Mouse (Mus musculus): ENCODE measurements at regions not wholly inside any gene's neighbourhood (a gene's known extent, or its start where the extent isn't known, plus 50 kb on each side); places are given as distances from the start of the nearest gene placed in this dataset.

DNA sequence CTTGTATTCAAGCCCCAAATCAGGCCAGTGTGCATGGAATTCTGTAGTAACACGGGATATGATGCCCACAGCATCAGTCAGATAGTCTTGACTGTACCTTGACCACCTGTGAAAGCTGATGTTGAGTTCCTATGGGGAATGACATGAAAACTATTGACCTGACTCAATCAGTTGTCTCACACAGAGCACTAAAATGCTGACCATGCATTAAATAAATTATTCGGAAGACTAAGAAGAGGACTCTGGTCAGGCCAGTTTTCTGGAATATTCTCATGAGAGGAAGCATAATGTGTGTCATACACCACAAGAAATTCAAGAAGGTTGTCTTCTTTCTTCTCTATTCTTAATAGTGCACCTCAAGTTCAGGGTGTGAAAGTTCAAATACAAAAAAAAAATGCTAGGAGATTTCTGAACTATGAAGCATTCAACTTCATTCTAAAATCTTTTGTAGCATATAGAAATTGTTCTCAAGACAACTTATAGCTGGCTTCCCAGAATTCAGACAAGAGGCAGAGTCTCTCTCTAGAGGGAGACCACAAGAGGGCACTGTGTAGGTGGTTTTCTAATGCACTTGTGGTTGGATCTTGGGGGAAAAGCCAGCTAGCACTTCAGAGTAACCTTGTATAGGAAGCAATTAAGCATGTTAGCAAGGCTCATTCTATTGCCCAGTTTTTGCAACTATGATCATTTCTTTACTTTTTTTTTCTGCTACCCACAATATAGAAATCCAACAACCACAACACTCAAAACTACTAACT is 279.7 kb downstream of the Nsun3 start:
- no peak overlapping the region for H3K4me3 ChIP-seq (replicated peaks; ENCODE audit: low read depth, low read length)
- H3K27me3 ChIP-seq (ENCODE audit: control insufficient read depth, insufficient read depth, low read length) = no peaks in the 10 kb centered on the region
- H3K4me2 ChIP-seq (ENCODE audit: low read length) = no peak overlapping the region
- H3K9ac ChIP-seq (replicated peaks; ENCODE audit: low read length) = no peak overlapping the region
- no peaks in the 10 kb centered on the region for H3K36me3 ChIP-seq (ENCODE audit: control insufficient read depth, insufficient read depth, low read length)
- no peaks in the 10 kb centered on the region for H3K4me1 ChIP-seq (ENCODE audit: control insufficient read depth, insufficient read depth, low read length)
- H3K27ac ChIP-seq (replicated peaks; ENCODE audit: low read depth, low read length) = no peak overlapping the region
- ATAC-seq (ENCODE audit: low FRiP score, low TSS enrichment) (no peak), DNase-seq (peak; percentile 63)
- no peaks in the 10 kb centered on the region for H3K9me3 ChIP-seq (ENCODE audit: control insufficient read depth, low read length)
- 72% methylated on average over 2 of the region's 2 CpGs for WGBS

GRCm38 (mm10) chr16:62500870-62501269 is 285.7 kb downstream of the Nsun3 start:
- no peak for ATAC-seq (ENCODE audit: low FRiP score, low TSS enrichment)
- Histone ChIP-seq H3K9ac (replicated peaks; ENCODE audit: low read length) (no peak overlapping the region), H3K27ac (replicated peaks; ENCODE audit: low read depth, low read length) (no peak overlapping the region), H3K4me2 (ENCODE audit: low read length) (no peak overlapping the region), H3K27me3 (ENCODE audit: control insufficient read depth, insufficient read depth, low read length) (no peaks in the 10 kb centered on the region), H3K36me3 (ENCODE audit: control insufficient read depth, insufficient read depth, low read length) (no peaks in the 10 kb centered on the region), H3K4me3 (replicated peaks; ENCODE audit: low read depth, low read length) (no peak overlapping the region), H3K4me1 (ENCODE audit: control insufficient read depth, insufficient read depth, low read length) (no peaks in the 10 kb centered on the region), H3K9me3 (ENCODE audit: control insufficient read depth, low read length) (no peaks in the 10 kb centered on the region)
- WGBS = 78% methylated on average over 6 of the region's 6 CpGs
- DNase-seq = no peak

GRCm38 (mm10) chr16:62500334-62500733 is 286.3 kb downstream of the Nsun3 start:
- H3K27me3 ChIP-seq (ENCODE audit: control insufficient read depth, insufficient read depth, low read length) = no peaks in the 10 kb centered on the region
- 83% methylated on average over 6 of the region's 6 CpGs for WGBS
- no peaks in the 10 kb centered on the region for H3K9me3 ChIP-seq (ENCODE audit: control insufficient read depth, low read length)
- DNase-seq (peak; percentile 55), ATAC-seq (ENCODE audit: low FRiP score, low TSS enrichment) (no peak)
- H3K4me2 ChIP-seq (ENCODE audit: low read length) = no peak overlapping the region
- H3K9ac ChIP-seq (replicated peaks; ENCODE audit: low read length) = no peak overlapping the region
- no peak overlapping the region for H3K4me3 ChIP-seq (replicated peaks; ENCODE audit: low read depth, low read length)
- H3K27ac ChIP-seq (replicated peaks; ENCODE audit: low read depth, low read length) = no peak overlapping the region
- no peaks in the 10 kb centered on the region for H3K4me1 ChIP-seq (ENCODE audit: control insufficient read depth, insufficient read depth, low read length)
- no peaks in the 10 kb centered on the region for H3K36me3 ChIP-seq (ENCODE audit: control insufficient read depth, insufficient read depth, low read length)

DNA sequence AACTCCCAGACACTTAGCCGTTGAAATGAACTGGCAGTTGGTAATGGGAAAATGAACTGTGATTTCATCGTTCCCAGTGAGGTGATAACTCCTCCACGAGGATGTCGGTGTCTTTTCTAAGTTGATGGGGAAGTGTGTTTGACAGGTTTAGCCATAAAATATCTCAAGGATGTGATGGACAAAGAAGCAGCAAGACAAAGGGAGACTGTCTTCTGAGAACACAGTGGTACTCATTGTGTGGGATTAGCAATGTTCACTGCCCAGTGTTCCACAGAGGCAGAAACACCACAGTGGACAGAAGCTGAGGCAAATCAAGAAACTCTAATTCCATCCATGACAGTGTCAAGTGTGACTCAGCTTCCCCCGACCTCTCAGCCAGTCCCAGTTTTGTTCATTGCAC is 287.9 kb downstream of the Nsun3 start:
- no peaks in the 10 kb centered on the region for H3K27me3 ChIP-seq (ENCODE audit: control insufficient read depth, insufficient read depth, low read length)
- H3K9ac ChIP-seq (replicated peaks; ENCODE audit: low read length) = no peak overlapping the region
- no peaks in the 10 kb centered on the region for H3K9me3 ChIP-seq (ENCODE audit: control insufficient read depth, low read length)
- no peak overlapping the region for H3K4me2 ChIP-seq (ENCODE audit: low read length)
- ATAC-seq (ENCODE audit: low FRiP score, low TSS enrichment) (no peak), DNase-seq (no peak)
- H3K27ac ChIP-seq (replicated peaks; ENCODE audit: low read depth, low read length) = no peak overlapping the region
- WGBS = 70% methylated on average over 5 of the region's 5 CpGs
- no peak overlapping the region for H3K4me3 ChIP-seq (replicated peaks; ENCODE audit: low read depth, low read length)
- no peaks in the 10 kb centered on the region for H3K4me1 ChIP-seq (ENCODE audit: control insufficient read depth, insufficient read depth, low read length)
- H3K36me3 ChIP-seq (ENCODE audit: control insufficient read depth, insufficient read depth, low read length) = no peaks in the 10 kb centered on the region

DNA sequence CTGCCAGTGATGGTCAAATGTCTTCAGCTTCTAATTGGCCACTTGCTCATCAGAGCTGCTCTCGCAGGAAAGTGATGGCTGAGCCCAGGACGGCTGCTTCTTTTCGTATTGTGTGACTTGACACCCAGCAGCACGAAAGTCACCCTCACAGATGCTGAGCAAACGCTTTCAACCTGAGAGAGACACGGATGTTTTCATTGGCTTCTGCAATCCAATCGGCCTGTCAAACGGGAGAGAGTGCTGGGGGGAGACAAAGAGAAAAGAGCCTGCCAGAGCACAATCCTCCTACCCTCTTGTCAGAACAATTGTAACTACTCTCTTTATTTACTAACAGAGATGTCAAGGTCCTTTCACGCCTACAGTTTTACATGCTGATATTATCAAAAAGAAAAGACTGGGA is 289.9 kb downstream of the Nsun3 start:
- 21% methylated on average over 9 of the region's 9 CpGs for WGBS
- no peak overlapping the region for H3K27ac ChIP-seq (replicated peaks; ENCODE audit: low read depth, low read length)
- H3K27me3 ChIP-seq (ENCODE audit: control insufficient read depth, insufficient read depth, low read length) = no peaks in the 10 kb centered on the region
- DNase-seq (peak; percentile 42), ATAC-seq (ENCODE audit: low FRiP score, low TSS enrichment) (peak; percentile 43; the same call in 1 of the 2 replicates)
- no peak overlapping the region for H3K4me3 ChIP-seq (replicated peaks; ENCODE audit: low read depth, low read length)
- H3K4me1 ChIP-seq (ENCODE audit: control insufficient read depth, insufficient read depth, low read length) = no peaks in the 10 kb centered on the region
- no peak overlapping the region for H3K9ac ChIP-seq (replicated peaks; ENCODE audit: low read length)
- H3K36me3 ChIP-seq (ENCODE audit: control insufficient read depth, insufficient read depth, low read length) = no peaks in the 10 kb centered on the region
- no peaks in the 10 kb centered on the region for H3K9me3 ChIP-seq (ENCODE audit: control insufficient read depth, low read length)
- H3K4me2 ChIP-seq (ENCODE audit: low read length) = no peak overlapping the region

DNA sequence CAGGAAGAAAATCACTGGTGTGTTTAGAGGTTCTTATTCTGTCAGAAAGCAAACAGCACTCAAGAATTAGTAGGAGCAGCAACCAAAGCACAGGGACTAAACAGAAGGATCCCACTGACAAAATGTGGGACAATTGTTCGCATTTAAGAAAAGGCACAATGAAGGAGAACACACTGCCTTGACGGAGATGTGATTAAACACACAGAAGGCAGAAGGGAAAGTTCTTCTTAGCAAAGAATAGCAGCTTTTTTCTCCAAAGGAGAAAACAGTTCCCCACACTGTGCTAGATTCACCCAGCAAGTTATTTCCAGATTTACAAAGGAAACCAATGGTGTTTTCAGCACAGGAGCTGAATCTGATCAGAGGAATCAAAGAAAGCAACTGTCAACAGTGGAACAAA is 316.5 kb downstream of the Nsun3 start:
- Histone ChIP-seq H3K4me2 (ENCODE audit: low read length) (no peak overlapping the region), H3K36me3 (ENCODE audit: control insufficient read depth, insufficient read depth, low read length) (no peaks in the 10 kb centered on the region)
- 40% methylated on average over 2 of the region's 2 CpGs for WGBS

DNA sequence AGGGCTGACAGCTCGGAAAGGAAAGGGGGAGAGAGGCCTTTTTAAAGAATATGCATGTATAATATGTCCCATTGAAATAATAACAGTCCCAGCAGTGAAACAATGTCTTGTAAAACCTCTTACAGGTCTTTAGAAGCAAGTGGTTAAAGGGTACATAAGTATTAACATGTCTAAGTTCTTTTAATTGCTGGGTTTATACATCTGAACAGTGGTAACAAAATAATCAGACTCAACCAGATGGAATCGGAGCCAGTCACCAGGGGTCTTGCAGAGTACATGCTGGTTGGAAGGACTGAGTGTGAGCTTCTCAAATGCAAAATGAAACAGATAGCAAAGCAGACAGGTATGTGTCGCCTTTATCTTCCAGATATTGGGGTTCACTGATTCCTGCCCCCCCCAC is 317.3 kb downstream of the Nsun3 start:
- no peak for ATAC-seq (ENCODE audit: low FRiP score, low TSS enrichment)
- no peaks in the 10 kb centered on the region for H3K9me3 ChIP-seq (ENCODE audit: control insufficient read depth, low read length)
- H3K4me1 ChIP-seq (ENCODE audit: control insufficient read depth, insufficient read depth, low read length) = no peaks in the 10 kb centered on the region
- H3K27ac ChIP-seq (replicated peaks; ENCODE audit: low read depth, low read length) = no peak overlapping the region
- no peaks in the 10 kb centered on the region for H3K36me3 ChIP-seq (ENCODE audit: control insufficient read depth, insufficient read depth, low read length)
- DNase-seq = peak; percentile 8
- H3K9ac ChIP-seq (replicated peaks; ENCODE audit: low read length) = no peak overlapping the region
- no peak overlapping the region for H3K4me3 ChIP-seq (replicated peaks; ENCODE audit: low read depth, low read length)
- H3K27me3 ChIP-seq (ENCODE audit: control insufficient read depth, insufficient read depth, low read length) = no peaks in the 10 kb centered on the region
- no peak overlapping the region for H3K4me2 ChIP-seq (ENCODE audit: low read length)
- WGBS = 66% methylated on average over 3 of the region's 3 CpGs

More for the DNA sequence above, 316.5 kb downstream of the Nsun3 start:
- no peak overlapping the region for H3K9ac ChIP-seq (replicated peaks; ENCODE audit: low read length)
- H3K4me3 ChIP-seq (replicated peaks; ENCODE audit: low read depth, low read length) = no peak overlapping the region
- H3K27ac ChIP-seq (replicated peaks; ENCODE audit: low read depth, low read length) = no peak overlapping the region
- ATAC-seq (ENCODE audit: low FRiP score, low TSS enrichment) (no peak), DNase-seq (no peak)
- H3K4me1 ChIP-seq (ENCODE audit: control insufficient read depth, insufficient read depth, low read length) = no peaks in the 10 kb centered on the region
- H3K27me3 ChIP-seq (ENCODE audit: control insufficient read depth, insufficient read depth, low read length) = no peaks in the 10 kb centered on the region
- H3K9me3 ChIP-seq (ENCODE audit: control insufficient read depth, low read length) = no peaks in the 10 kb centered on the region

DNA sequence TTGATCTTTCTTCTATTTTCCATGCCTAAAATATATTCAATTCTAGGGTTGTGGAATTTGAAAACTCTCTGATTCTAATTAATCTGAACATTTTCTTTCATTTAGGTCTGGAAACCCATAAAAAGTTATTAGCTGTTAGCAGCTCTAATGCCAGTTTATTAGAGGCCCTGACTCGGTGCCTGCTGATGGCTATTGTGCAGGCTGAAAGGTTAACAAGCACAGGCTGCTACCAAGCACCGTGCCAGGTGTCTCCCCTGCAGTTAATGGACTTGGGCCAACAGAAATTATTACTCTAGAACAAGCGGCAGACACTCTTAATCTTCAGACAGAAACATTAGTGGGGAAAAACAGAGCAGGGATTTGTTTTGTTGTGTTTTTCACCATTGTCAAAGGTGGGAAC is 317.8 kb downstream of the Nsun3 start:
- no peak overlapping the region for H3K4me2 ChIP-seq (ENCODE audit: low read length)
- H3K9me3 ChIP-seq (ENCODE audit: control insufficient read depth, low read length) = no peaks in the 10 kb centered on the region
- no peak overlapping the region for H3K4me3 ChIP-seq (replicated peaks; ENCODE audit: low read depth, low read length)
- no peaks in the 10 kb centered on the region for H3K36me3 ChIP-seq (ENCODE audit: control insufficient read depth, insufficient read depth, low read length)
- no peak overlapping the region for H3K27ac ChIP-seq (replicated peaks; ENCODE audit: low read depth, low read length)
- DNase-seq (peak; percentile 6), ATAC-seq (ENCODE audit: low FRiP score, low TSS enrichment) (no peak)
- H3K27me3 ChIP-seq (ENCODE audit: control insufficient read depth, insufficient read depth, low read length) = no peaks in the 10 kb centered on the region
- WGBS = 37% methylated on average over 3 of the region's 3 CpGs
- no peaks in the 10 kb centered on the region for H3K4me1 ChIP-seq (ENCODE audit: control insufficient read depth, insufficient read depth, low read length)
- no peak overlapping the region for H3K9ac ChIP-seq (replicated peaks; ENCODE audit: low read length)

DNA sequence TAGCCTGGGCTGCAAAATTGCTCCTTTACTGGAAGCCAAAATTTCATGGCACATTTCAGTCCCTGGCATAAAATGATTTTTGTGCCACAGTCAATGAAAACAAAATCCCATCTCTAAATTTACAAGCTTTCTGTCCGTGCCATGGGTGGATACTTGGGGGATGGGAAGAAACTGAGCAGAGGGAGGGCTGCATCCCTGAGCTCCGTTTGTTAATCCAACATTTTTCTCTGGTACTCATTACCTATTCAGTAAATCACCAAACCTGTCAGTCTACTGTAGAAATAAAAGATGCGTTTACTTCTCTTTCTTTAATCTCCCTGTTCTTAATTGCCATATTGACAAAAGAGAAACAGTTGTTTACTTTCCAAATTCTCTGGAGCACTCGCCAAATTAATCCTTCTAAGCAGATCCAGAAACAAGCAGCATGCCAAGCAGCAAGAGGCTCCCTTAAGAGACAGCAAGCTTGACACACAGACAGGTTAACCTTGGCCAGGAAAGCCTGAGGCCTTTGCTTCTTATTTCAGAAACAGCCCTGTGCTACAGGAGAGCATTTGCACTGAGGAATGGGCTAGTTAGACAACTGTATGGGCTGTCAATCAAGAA is 326.6 kb downstream of the Nsun3 start:
- ATAC-seq (ENCODE audit: low FRiP score, low TSS enrichment) (no peak), DNase-seq (peak; percentile 25)
- Histone ChIP-seq H3K27ac (replicated peaks; ENCODE audit: low read depth, low read length) (no peak overlapping the region; the same call in 1 of the 2 replicates), H3K36me3 (ENCODE audit: control insufficient read depth, insufficient read depth, low read length) (no peaks in the 10 kb centered on the region), H3K9me3 (ENCODE audit: control insufficient read depth, low read length) (no peaks in the 10 kb centered on the region), H3K9ac (replicated peaks; ENCODE audit: low read length) (no peak overlapping the region), H3K4me3 (replicated peaks; ENCODE audit: low read depth, low read length) (no peak overlapping the region), H3K27me3 (ENCODE audit: control insufficient read depth, insufficient read depth, low read length) (no peaks in the 10 kb centered on the region), H3K4me2 (ENCODE audit: low read length) (no peak overlapping the region), H3K4me1 (ENCODE audit: control insufficient read depth, insufficient read depth, low read length) (no peaks in the 10 kb centered on the region)
- 37% methylated on average over 4 of the region's 4 CpGs for WGBS
